In genomic region chr11:100155497-100156255, GRCm38 (mm10) we compare ENCODE assay signal across 28 mouse cellular contexts. TPM values are rescaled to one million over a fixed set of nuclear protein-coding genes. Genes with fewer than 3 reads are reported as not detected.
DNase-seq lines count a peak whose midpoint lies in the region; ATAC-seq and TF ChIP-seq lines count a peak whose summit lies in the region.
"Had no signal": no experiment of that assay in that cellular context is flagged by ENCODE, and none has a peak within 500 bp of the region (broad histone marks: within the 10 kb centered on the region; RNA-seq: fewer than 3 reads in every experiment).

No protein-coding gene starts in this region.

- POLR2A ChIA-PET in Patski (lab: Charles Lee) = no interaction called here

- H3K27me3 ChIP-seq in lung, embryonic 16.5 days (ENCODE audit: control insufficient read depth, insufficient read depth, low read depth, low read length) = no peaks in the 10 kb centered on the region
- H3K27me3 ChIP-seq in Patski = no peaks in the 10 kb centered on the region
- H3K27me3 ChIP-seq in stomach, embryonic 14.5 days (ENCODE audit: control insufficient read depth, insufficient read depth, low read length) = no peaks in the 10 kb centered on the region
- H3K27me3 ChIP-seq in forebrain, embryonic 10.5 days (ENCODE audit: poor library complexity, severe bottlenecking) = no peaks in the 10 kb centered on the region
- H3K27me3 ChIP-seq: embryonic facial prominence, embryonic 12.5 days; neural tube, embryonic 13.5 days had no signal

- peaks cover 3% of the 10 kb centered on the region; the same call in 1 of the 2 replicates for H3K4me1 ChIP-seq in lung, embryonic 16.5 days (replicated peaks; ENCODE audit: control insufficient read depth, insufficient read depth, low read length)
- peaks cover 8% of the 10 kb centered on the region; the same call in 1 of the 2 replicates for H3K4me1 ChIP-seq in stomach, embryonic 14.5 days (ENCODE audit: control insufficient read depth, insufficient read depth, low read length)
- no peaks in the 10 kb centered on the region for H3K4me1 ChIP-seq in forebrain, embryonic 10.5 days
- H3K4me1 ChIP-seq: embryonic facial prominence, embryonic 12.5 days; hindbrain, embryonic 10.5 days; neural tube, embryonic 13.5 days had no signal

- H3K27ac ChIP-seq in lung, embryonic 16.5 days (ENCODE audit: low read length) = peak overlapping the region; percentile 26
- H3K27ac ChIP-seq in stomach, embryonic 14.5 days (ENCODE audit: low read length) = peak overlapping the region; percentile 3; the same call in 1 of the 2 replicates
- H3K27ac ChIP-seq in forebrain, embryonic 10.5 days = no peak overlapping the region
- H3K27ac ChIP-seq: embryonic facial prominence, embryonic 12.5 days; hindbrain, embryonic 10.5 days; macrophage; neural tube, embryonic 13.5 days had no signal

- no peak for TF ChIP-seq CTCF in Patski (IDR thresholded peaks at IDR 0.05)

- no peaks in the 10 kb centered on the region for H3K36me3 ChIP-seq in lung, embryonic 16.5 days (ENCODE audit: control insufficient read depth, insufficient read depth, low read length)
- no peaks in the 10 kb centered on the region for H3K36me3 ChIP-seq in stomach, embryonic 14.5 days (ENCODE audit: control insufficient read depth, insufficient read depth, low read length)
- H3K36me3 ChIP-seq in forebrain, embryonic 10.5 days (replicated peaks) = no peaks in the 10 kb centered on the region
- H3K36me3 ChIP-seq: embryonic facial prominence, embryonic 12.5 days; hindbrain, embryonic 10.5 days; neural tube, embryonic 13.5 days had no signal

- CTCF ChIA-PET in Patski (lab: Charles Lee) = interaction anchor here (1.4 kb wide), 1 partner anchor 139 kb away, joined by 4 read pairs; no protein-coding TSS in a partner anchor

- H3K4me3 ChIP-seq in lung, embryonic 16.5 days (ENCODE audit: low read length) = no peak overlapping the region
- no peak overlapping the region for H3K4me3 ChIP-seq in stomach, embryonic 14.5 days (ENCODE audit: low read depth, low read length)
- H3K4me3 ChIP-seq in forebrain, embryonic 10.5 days = no peak overlapping the region
- H3K4me3 ChIP-seq: embryonic facial prominence, embryonic 12.5 days; hindbrain, embryonic 10.5 days; neural tube, embryonic 13.5 days had no signal

- ATAC-seq in lung, embryonic 16.5 days (ENCODE audit: low read depth) = peak; percentile 74
- peak; percentile 44 for ATAC-seq in Patski
- no peak for ATAC-seq in stomach, embryonic 14.5 days (ENCODE audit: insufficient number of reproducible peaks, insufficient read depth, low FRiP score, low read depth)

- DNase-seq in heart, adult 18-20 months = peak; percentile 9 to 23
- no peak for DNase-seq in heart, adult 8-10 months (ENCODE audit: low spot score)
- no peak for DNase-seq in lung, postnatal 36 days
- peak; percentile 80 for DNase-seq in Patski (ENCODE audit: low read depth, low spot score)
- DNase-seq in gastrocnemius, postnatal 10 days = no peak
- no peak for DNase-seq in forebrain, embryonic 10.5 days (ENCODE audit: extremely low spot score, low spot score)
- DNase-seq: adrenal gland, postnatal 25 days; cerebellum, adult 18-20 months; gastrocnemius, postnatal 25 days; kidney, postnatal 4 days; retina, postnatal 1 day; right cerebral cortex, postnatal 4 days; thymus, postnatal 25 days had no signal

- WGBS in lung, embryonic 16.5 days = 38% methylated on average over 8 of the region's 8 CpGs
- WGBS in stomach, embryonic 14.5 days = 62% methylated on average over 8 of the region's 8 CpGs
- WGBS in forebrain, embryonic 10.5 days = 73% methylated on average over 8 of the region's 8 CpGs

- H3K4me2 ChIP-seq in lung, embryonic 16.5 days (ENCODE audit: low read depth, low read length) = no peak overlapping the region
- no peak overlapping the region for H3K4me2 ChIP-seq in stomach, embryonic 14.5 days (replicated peaks; ENCODE audit: low read depth, low read length)
- H3K4me2 ChIP-seq: embryonic facial prominence, embryonic 12.5 days; liver, embryonic 11.5 days; midbrain, embryonic 11.5 days; neural tube, embryonic 13.5 days had no signal

- H3K9ac ChIP-seq in lung, embryonic 16.5 days (ENCODE audit: low read length) = no peak overlapping the region
- H3K9ac ChIP-seq in stomach, embryonic 14.5 days (replicated peaks; ENCODE audit: low read depth, low read length) = no peak overlapping the region
- H3K9ac ChIP-seq: embryonic facial prominence, embryonic 12.5 days; neural tube, embryonic 13.5 days had no signal

- in situ Hi-C loops in Patski (cut with MboI; ENCODE audit: low pct_unique_long_range_greater_than_20kb) = no loop called here

- H3K9me3 ChIP-seq in lung, embryonic 16.5 days (ENCODE audit: control insufficient read depth, low read length) = no peaks in the 10 kb centered on the region
- no peaks in the 10 kb centered on the region for H3K9me3 ChIP-seq in stomach, embryonic 14.5 days (ENCODE audit: control insufficient read depth, low read depth, low read length)
- no peaks in the 10 kb centered on the region for H3K9me3 ChIP-seq in forebrain, embryonic 10.5 days
- H3K9me3 ChIP-seq: embryonic facial prominence, embryonic 12.5 days; hindbrain, embryonic 10.5 days; neural tube, embryonic 13.5 days had no signal

RNA-seq across cellular contexts. Expression of gene Krt19, which starts 7.2 kb away (rescaled TPM):
- 1 to 10 TPM; 4.0 to 9.1 TPM for total RNA-seq in heart, adult 18-20 months (2021)
- 1 to 10 TPM; 4.6 to 9.6 (median 6.7) TPM for total RNA-seq in heart, adult 8-10 months (2022)
- polyA plus RNA-seq in lung, embryonic 16.5 days (2015; fragmentation: Nextera tagmentation; extraction: Ambion mirVana) = 349 and 432 TPM in 2 replicates
- not detected for polyA plus RNA-seq in Patski (2021)
- polyA plus RNA-seq in stomach, embryonic 14.5 days (2014; fragmentation: Nextera tagmentation; extraction: Ambion mirVana) = 387 and 441 TPM in 2 replicates
- 1 to 10 TPM in 1 of 2 experiments, under 1 TPM in 1; 0.45 to 1.4 TPM for total RNA-seq in gastrocnemius, postnatal 10 days (2021)
- polyA plus RNA-seq in forebrain, embryonic 10.5 days (2016; fragmentation: Nextera tagmentation; extraction: Ambion mirVana) = 5.3 and 5.4 TPM in 2 replicates
- total RNA-seq: left cerebral cortex, postnatal 25 days; monocyte, adult 5-6 weeks had no signal
- polyA plus RNA-seq: macrophage had no signal

RNA-seq across cellular contexts. Expression of gene Krt15, which starts 19.9 kb away (rescaled TPM):
- total RNA-seq in heart, adult 18-20 months (2021) = 1 to 10 TPM in 1 of 2 experiments, not detected in 1; 1.4 TPM
- total RNA-seq in heart, adult 8-10 months (2022) = under 1 TPM in 1 of 4 experiments, not detected in 3; 0.92 TPM
- 59.9 and 78.6 TPM in 2 replicates for polyA plus RNA-seq in lung, embryonic 16.5 days (2015; fragmentation: Nextera tagmentation; extraction: Ambion mirVana)
- polyA plus RNA-seq in Patski (2021) = 0.74 TPM
- 215 and 241 TPM in 2 replicates for polyA plus RNA-seq in stomach, embryonic 14.5 days (2014; fragmentation: Nextera tagmentation; extraction: Ambion mirVana)
- not detected for total RNA-seq in gastrocnemius, postnatal 10 days (2021)
- polyA plus RNA-seq in forebrain, embryonic 10.5 days (2016; fragmentation: Nextera tagmentation; extraction: Ambion mirVana) = 0.55 and 0.77 TPM in 2 replicates
- total RNA-seq: adrenal gland, postnatal 25 days; gastrocnemius, postnatal 25 days; left cerebral cortex, postnatal 25 days; monocyte, adult 5-6 weeks had no signal
- polyA plus RNA-seq: macrophage had no signal

RNA-seq across cellular contexts. Expression of gene Krt13, which starts 34.3 kb away (rescaled TPM):
- not detected for total RNA-seq in heart, adult 18-20 months (2021)
- total RNA-seq in heart, adult 8-10 months (2022) = not detected
- polyA plus RNA-seq in lung, embryonic 16.5 days (2015; fragmentation: Nextera tagmentation; extraction: Ambion mirVana) = 4.5 and 8.2 TPM in 2 replicates
- not detected for polyA plus RNA-seq in Patski (2021)
- 76.1 and 140 TPM in 2 replicates for polyA plus RNA-seq in stomach, embryonic 14.5 days (2014; fragmentation: Nextera tagmentation; extraction: Ambion mirVana)
- total RNA-seq in gastrocnemius, postnatal 10 days (2021) = not detected
- not detected in 2 replicates for polyA plus RNA-seq in forebrain, embryonic 10.5 days (2016; fragmentation: Nextera tagmentation; extraction: Ambion mirVana)
- total RNA-seq: adrenal gland, postnatal 25 days; CH12.LX; gastrocnemius, postnatal 25 days; layer of hippocampus, postnatal 14 days; left cerebral cortex, postnatal 25 days; monocyte, adult 5-6 weeks had no signal
- polyA plus RNA-seq: embryonic facial prominence, embryonic 12.5 days; forebrain, embryonic 11.5 days; heart, embryonic 14.5 days; kidney, embryonic 14.5 days; macrophage; midbrain, embryonic 11.5 days; neural tube, embryonic 13.5 days had no signal

RNA-seq across cellular contexts. Expression of gene Krt9, which starts 37.4 kb away (rescaled TPM):
- total RNA-seq in heart, adult 18-20 months (2021) = not detected
- not detected for total RNA-seq in heart, adult 8-10 months (2022)
- polyA plus RNA-seq in lung, embryonic 16.5 days (2015; fragmentation: Nextera tagmentation; extraction: Ambion mirVana) = not detected in 2 replicates
- polyA plus RNA-seq in Patski (2021) = not detected
- not detected in 2 replicates for polyA plus RNA-seq in stomach, embryonic 14.5 days (2014; fragmentation: Nextera tagmentation; extraction: Ambion mirVana)
- not detected for total RNA-seq in gastrocnemius, postnatal 10 days (2021)
- not detected in 2 replicates for polyA plus RNA-seq in forebrain, embryonic 10.5 days (2016; fragmentation: Nextera tagmentation; extraction: Ambion mirVana)
- total RNA-seq: adrenal gland, postnatal 25 days; CH12.LX; gastrocnemius, postnatal 25 days; monocyte, adult 5-6 weeks had no signal
- polyA plus RNA-seq: embryonic facial prominence, embryonic 12.5 days; forebrain, embryonic 11.5 days; heart, embryonic 14.5 days; hindbrain, embryonic 10.5 days; kidney, embryonic 14.5 days; liver, embryonic 11.5 days; macrophage; midbrain, embryonic 11.5 days; neural tube, embryonic 13.5 days had no signal

RNA-seq across cellular contexts. Expression of gene Krt36, which starts 50.2 kb away (rescaled TPM):
- total RNA-seq in heart, adult 18-20 months (2021) = not detected
- not detected for total RNA-seq in heart, adult 8-10 months (2022)
- polyA plus RNA-seq in lung, embryonic 16.5 days (2015; fragmentation: Nextera tagmentation; extraction: Ambion mirVana) = 0.20 TPM in 1 of 2 replicates, not detected in the other
- polyA plus RNA-seq in Patski (2021) = not detected
- 0.29 and 0.35 TPM in 2 replicates for polyA plus RNA-seq in stomach, embryonic 14.5 days (2014; fragmentation: Nextera tagmentation; extraction: Ambion mirVana)
- total RNA-seq in gastrocnemius, postnatal 10 days (2021) = not detected
- not detected in 2 replicates for polyA plus RNA-seq in forebrain, embryonic 10.5 days (2016; fragmentation: Nextera tagmentation; extraction: Ambion mirVana)
- total RNA-seq: CH12.LX; layer of hippocampus, postnatal 14 days; left cerebral cortex, postnatal 25 days; monocyte, adult 5-6 weeks had no signal
- polyA plus RNA-seq: forebrain, embryonic 11.5 days; heart, embryonic 14.5 days; hindbrain, embryonic 10.5 days; liver, embryonic 11.5 days; macrophage; midbrain, embryonic 11.5 days; neural tube, embryonic 13.5 days had no signal

Comparison
In these comparisons a context has a peak if more than half of its experiments do, and no peak if none do; other contexts are left out.
1. DNase-seq: peak in heart, adult 18-20 months (2 of 2) and Patski (single experiment); none in heart, adult 8-10 months (single experiment), lung, postnatal 36 days (single experiment), gastrocnemius, postnatal 10 days (single experiment) and forebrain, embryonic 10.5 days (single experiment).
2. RNA of gene Krt19, which starts 7.2 kb away (polyA plus RNA-seq): 387 to 441 TPM in stomach, embryonic 14.5 days and 349 to 432 TPM in lung, embryonic 16.5 days; 5.3 to 5.4 TPM in forebrain, embryonic 10.5 days and not detected in Patski (single experiment); every median in the first group is over 10 times any median in the second.
3. RNA of gene Krt15, which starts 19.9 kb away (polyA plus RNA-seq): 215 to 241 TPM in stomach, embryonic 14.5 days and 59.9 to 78.6 TPM in lung, embryonic 16.5 days; 0.55 to 0.77 TPM in forebrain, embryonic 10.5 days and 0.74 TPM in Patski (single experiment); every median in the first group is over 10 times any median in the second.